Mouse (Mus musculus) stomach, embryonic 14.5 days (tissue): ENCODE measurements around the gene Prkag2. TPM values are rescaled to one million over a fixed set of nuclear protein-coding genes. Genes with fewer than 3 reads are reported as not detected.

Experiments used
- ATAC-seq: fragments of 200-750 bp; cut with Nextera tagmentation; 2 replicates; pipeline ENCODE4 v1.8.0; 2017; ENCODE audit warnings: low read depth, moderate TSS enrichment; ENCODE audit not compliant: insufficient number of reproducible peaks, insufficient read depth, low FRiP score
- H3K27ac ChIP-seq: fragments of 300-500 bp; sonication (generic); 2 replicates; pipeline ENCODE4 v1.5.1; 2014; ENCODE audit warnings: mild to moderate bottlenecking, low read length, moderate library complexity, mixed read lengths
- H3K27me3 ChIP-seq: fragments of 300-500 bp; sonication (generic); 2 replicates; pipeline ENCODE4 v1.6.1; 2014; ENCODE audit warnings: low read length, control low read depth, mixed read lengths; ENCODE audit not compliant: control insufficient read depth, insufficient read depth
- H3K36me3 ChIP-seq: fragments of 300-500 bp; sonication (generic); 2 replicates; pipeline ENCODE4 v1.6.1; 2014; ENCODE audit warnings: mild to moderate bottlenecking, control low read depth, low read length, moderate library complexity, mixed read lengths; ENCODE audit not compliant: control insufficient read depth, insufficient read depth
- H3K4me1 ChIP-seq: fragments of 300-500 bp; sonication (generic); 2 replicates; pipeline ENCODE4 v1.6.1; 2014; ENCODE audit warnings: low read length, control low read depth, mixed read lengths; ENCODE audit not compliant: control insufficient read depth, insufficient read depth
- H3K4me2 ChIP-seq: fragments of 300-500 bp; sonication (generic); replicated peaks from 2 replicates; pipeline ENCODE4 v1.6.1; 2014; ENCODE audit warnings: low read depth, low read length, control low read depth
- H3K4me3 ChIP-seq: fragments of 300-500 bp; sonication (generic); 2 replicates; pipeline ENCODE4 v1.5.1; 2014; ENCODE audit warnings: low read depth, low read length, control low read depth
- H3K9ac ChIP-seq: fragments of 300-500 bp; sonication (generic); replicated peaks from 2 replicates; pipeline ENCODE4 v1.6.1; 2014; ENCODE audit warnings: low read depth, mild to moderate bottlenecking, control low read depth, low read length, moderate library complexity, mixed read lengths
- H3K9me3 ChIP-seq: fragments of 300-500 bp; sonication (generic); 2 replicates; pipeline ENCODE4 v1.6.1; 2016; ENCODE audit warnings: low read depth, low read length, control low read depth; ENCODE audit not compliant: control insufficient read depth
- WGBS: fragments of 180-500 bp; shearing (Covaris S2); extraction: QIAGEN DNeasy Blood & Tissue Kit; methylation state at CpG from one replicate; pipeline ENCODE4 v1.1.7; 2014; 5-methylcytosine and 5-hydroxymethylcytosine counted together
- polyA plus RNA-seq: library from polyadenylated mRNA; unstranded; fragments of >200 nt; fragmentation: Nextera tagmentation; extraction: Ambion mirVana; gene quantifications from 2 replicates; pipeline ENCODE4 v1.2.1, GENCODE M21; 2014

The Prkag2 gene
- polyA plus RNA-seq, 1 experiment from 2014 or later = 54.7 TPM

- Histone ChIP-seq H3K27ac (no peak overlapping the region), H3K36me3 (no peaks in the 10 kb centered on the region), H3K27me3 (no peaks in the 10 kb centered on the region), H3K4me2 (no peak overlapping the region), H3K4me3 (no peak overlapping the region), H3K4me1 (peaks cover 12% of the 10 kb centered on the region), H3K9ac (no peak overlapping the region), H3K9me3 (no peaks in the 10 kb centered on the region)
- WGBS = 71% methylated on average over 7 of the region's 7 CpGs
- no peak for ATAC-seq
Observed at GRCm38 (mm10) chr5:25053971-25054658, 46.3 kb downstream of the Prkag2 start.

- no peak overlapping the region for H3K4me2 ChIP-seq
- H3K9me3 ChIP-seq = no peaks in the 10 kb centered on the region; the same call in 1 of the 2 replicates
- H3K36me3 ChIP-seq = no peaks in the 10 kb centered on the region
- 73% methylated on average over 8 of the region's 8 CpGs for WGBS
- H3K27ac ChIP-seq = no peak overlapping the region
- H3K27me3 ChIP-seq = no peaks in the 10 kb centered on the region
- no peaks in the 10 kb centered on the region for H3K4me1 ChIP-seq
- ATAC-seq = no peak
- H3K4me3 ChIP-seq = no peak overlapping the region
- no peak overlapping the region for H3K9ac ChIP-seq
Observed at GRCm38 (mm10) chr5:25050827-25051226, 49.6 kb downstream of the Prkag2 start.

- H3K4me1 ChIP-seq = no peaks in the 10 kb centered on the region
- H3K9ac ChIP-seq = no peak overlapping the region
- H3K36me3 ChIP-seq = no peaks in the 10 kb centered on the region
- H3K27ac ChIP-seq = no peak overlapping the region
- 72% methylated on average over 1 of the region's 1 CpGs for WGBS
- no peaks in the 10 kb centered on the region for H3K27me3 ChIP-seq
- no peak for ATAC-seq
- no peaks in the 10 kb centered on the region; the same call in 1 of the 2 replicates for H3K9me3 ChIP-seq
- H3K4me2 ChIP-seq = no peak overlapping the region
- H3K4me3 ChIP-seq = no peak overlapping the region
Observed at GRCm38 (mm10) chr5:25047670-25048069, 52.8 kb downstream of the Prkag2 start.

GRCm38 (mm10) chr5:25046762-25047161, 53.7 kb downstream of the Prkag2 start:
- no peak for ATAC-seq
- Histone ChIP-seq H3K27me3 (no peaks in the 10 kb centered on the region), H3K4me1 (no peaks in the 10 kb centered on the region), H3K9ac (no peak overlapping the region), H3K9me3 (no peaks in the 10 kb centered on the region; the same call in 1 of the 2 replicates), H3K4me3 (no peak overlapping the region), H3K4me2 (no peak overlapping the region), H3K36me3 (no peaks in the 10 kb centered on the region), H3K27ac (no peak overlapping the region)
- 76% methylated on average over 3 of the region's 3 CpGs for WGBS

GRCm38 (mm10) chr5:25044007-25044406, 56.4 kb downstream of the Prkag2 start:
- H3K27ac ChIP-seq = no peak overlapping the region
- no peak for ATAC-seq
- H3K9me3 ChIP-seq = no peaks in the 10 kb centered on the region; the same call in 1 of the 2 replicates
- H3K36me3 ChIP-seq = no peaks in the 10 kb centered on the region
- no peaks in the 10 kb centered on the region for H3K4me1 ChIP-seq
- 92% methylated on average over 2 of the region's 2 CpGs for WGBS
- H3K9ac ChIP-seq = no peak overlapping the region
- H3K4me3 ChIP-seq = no peak overlapping the region
- H3K4me2 ChIP-seq = no peak overlapping the region
- no peaks in the 10 kb centered on the region for H3K27me3 ChIP-seq

GRCm38 (mm10) chr5:25041947-25042346, 58.5 kb downstream of the Prkag2 start:
- H3K27ac ChIP-seq = no peak overlapping the region
- no peak overlapping the region for H3K9ac ChIP-seq
- ATAC-seq = no peak
- 92% methylated on average over 1 of the region's 1 CpGs for WGBS
- H3K4me2 ChIP-seq = no peak overlapping the region
- no peaks in the 10 kb centered on the region for H3K4me1 ChIP-seq
- H3K36me3 ChIP-seq = no peaks in the 10 kb centered on the region
- no peak overlapping the region for H3K4me3 ChIP-seq
- H3K27me3 ChIP-seq = no peaks in the 10 kb centered on the region
- H3K9me3 ChIP-seq = no peaks in the 10 kb centered on the region; the same call in 1 of the 2 replicates

GRCm38 (mm10) chr5:25041307-25041706, 59.1 kb downstream of the Prkag2 start:
- Histone ChIP-seq H3K36me3 (no peaks in the 10 kb centered on the region), H3K9me3 (no peaks in the 10 kb centered on the region; the same call in 1 of the 2 replicates), H3K4me1 (no peaks in the 10 kb centered on the region), H3K4me2 (no peak overlapping the region), H3K4me3 (no peak overlapping the region), H3K27me3 (no peaks in the 10 kb centered on the region), H3K27ac (no peak overlapping the region), H3K9ac (no peak overlapping the region)
- 52% methylated on average over 5 of the region's 5 CpGs for WGBS
- ATAC-seq = no peak

- Histone ChIP-seq H3K36me3 (no peaks in the 10 kb centered on the region), H3K4me2 (no peak overlapping the region), H3K27me3 (no peaks in the 10 kb centered on the region), H3K9me3 (no peaks in the 10 kb centered on the region), H3K9ac (no peak overlapping the region), H3K4me1 (no peaks in the 10 kb centered on the region), H3K27ac (no peak overlapping the region), H3K4me3 (no peak overlapping the region)
- no peak for ATAC-seq
- 64% methylated on average over 7 of the region's 7 CpGs for WGBS
Observed at GRCm38 (mm10) chr5:25040903-25041302, 59.5 kb downstream of the Prkag2 start.

GRCm38 (mm10) chr5:25038827-25039226, 61.6 kb downstream of the Prkag2 start:
- 88% methylated on average over 2 of the region's 2 CpGs for WGBS
- ATAC-seq = no peak
- Histone ChIP-seq H3K4me2 (no peak overlapping the region), H3K9ac (no peak overlapping the region), H3K27me3 (no peaks in the 10 kb centered on the region), H3K4me3 (no peak overlapping the region), H3K27ac (no peak overlapping the region), H3K36me3 (no peaks in the 10 kb centered on the region), H3K9me3 (no peaks in the 10 kb centered on the region), H3K4me1 (no peaks in the 10 kb centered on the region)
